Mouse (Mus musculus) hindbrain, embryonic 16.5 days (tissue): ENCODE results near the gene Mthfd1l. TPM values are rescaled to one million over a fixed set of nuclear protein-coding genes. Genes with fewer than 3 reads are reported as not detected.

ENCODE experiments used
- ATAC-seq: fragments of 200-750 bp; cut with Nextera tagmentation; 2 replicates; pipeline ENCODE4 v1.8.0; 2017; ENCODE audit warnings: moderate TSS enrichment, moderate library complexity
- H3K27ac ChIP-seq: fragments of 300-500 bp; sonication (generic); 2 replicates; pipeline ENCODE4 v1.5.1; 2014; ENCODE audit warnings: low read depth, mild to moderate bottlenecking, control low read depth, low read length, moderate library complexity
- H3K27me3 ChIP-seq: fragments of 300-500 bp; sonication (generic); replicated peaks from 2 replicates; pipeline ENCODE4 v1.6.1; 2014; ENCODE audit warnings: low read length; ENCODE audit not compliant: control insufficient read depth, insufficient read depth
- H3K36me3 ChIP-seq: fragments of 300-500 bp; sonication (generic); 2 replicates; pipeline ENCODE4 v1.6.1; 2014; ENCODE audit warnings: mild to moderate bottlenecking, low read length, moderate library complexity, mixed read lengths; ENCODE audit not compliant: control insufficient read depth, insufficient read depth
- H3K4me1 ChIP-seq: fragments of 300-500 bp; sonication (generic); 2 replicates; pipeline ENCODE4 v1.6.1; 2014; ENCODE audit warnings: low read depth, low read length; ENCODE audit not compliant: control insufficient read depth, insufficient read depth
- H3K4me2 ChIP-seq: fragments of 300-500 bp; sonication (generic); 2 replicates; pipeline ENCODE4 v1.6.1; 2014; ENCODE audit warnings: mild to moderate bottlenecking, low read length, control low read depth, moderate library complexity
- H3K4me3 ChIP-seq: fragments of 300-500 bp; sonication (generic); 2 replicates; pipeline ENCODE4 v1.5.1; 2014; ENCODE audit warnings: mild to moderate bottlenecking, low read length, control low read depth, moderate library complexity
- H3K9ac ChIP-seq: fragments of 300-500 bp; sonication (generic); 2 replicates; pipeline ENCODE4 v1.6.1; 2014; ENCODE audit warnings: low read depth, mild to moderate bottlenecking, control low read depth, low read length, moderate library complexity
- H3K9me3 ChIP-seq: fragments of 300-500 bp; sonication (generic); 2 replicates; pipeline ENCODE4 v1.6.1; 2014; ENCODE audit warnings: mild to moderate bottlenecking, low read length, moderate library complexity; ENCODE audit not compliant: control insufficient read depth
- WGBS: fragments of 180-500 bp; shearing (Covaris S2); extraction: QIAGEN DNeasy Blood & Tissue Kit; methylation state at CpG from one replicate; pipeline ENCODE4 v1.1.7; 2014; 5-methylcytosine and 5-hydroxymethylcytosine counted together
- polyA plus RNA-seq: library from polyadenylated mRNA; unstranded; fragments of >200 nt; fragmentation: Nextera tagmentation; extraction: Ambion mirVana; gene quantifications from 2 replicates; pipeline ENCODE4 v1.2.1, GENCODE M21; 2015

Mthfd1l gene
- polyA plus RNA-seq, 1 experiment from 2014 or later: 7.2 TPM

GRCm38 (mm10) chr10:4158533-4158932, 185.6 kb downstream of the Mthfd1l start:
- no peak for ATAC-seq
- no peaks in the 10 kb centered on the region for H3K27me3 ChIP-seq
- H3K4me3 ChIP-seq: no peak overlapping the region
- H3K36me3 ChIP-seq: no peaks in the 10 kb centered on the region
- no peaks in the 10 kb centered on the region for H3K4me1 ChIP-seq
- no peaks in the 10 kb centered on the region for H3K9me3 ChIP-seq
- no peak overlapping the region for H3K9ac ChIP-seq
- H3K27ac ChIP-seq: no peak overlapping the region
- WGBS: 75% methylated on average over 5 of the region's 5 CpGs
- no peak overlapping the region for H3K4me2 ChIP-seq

DNA sequence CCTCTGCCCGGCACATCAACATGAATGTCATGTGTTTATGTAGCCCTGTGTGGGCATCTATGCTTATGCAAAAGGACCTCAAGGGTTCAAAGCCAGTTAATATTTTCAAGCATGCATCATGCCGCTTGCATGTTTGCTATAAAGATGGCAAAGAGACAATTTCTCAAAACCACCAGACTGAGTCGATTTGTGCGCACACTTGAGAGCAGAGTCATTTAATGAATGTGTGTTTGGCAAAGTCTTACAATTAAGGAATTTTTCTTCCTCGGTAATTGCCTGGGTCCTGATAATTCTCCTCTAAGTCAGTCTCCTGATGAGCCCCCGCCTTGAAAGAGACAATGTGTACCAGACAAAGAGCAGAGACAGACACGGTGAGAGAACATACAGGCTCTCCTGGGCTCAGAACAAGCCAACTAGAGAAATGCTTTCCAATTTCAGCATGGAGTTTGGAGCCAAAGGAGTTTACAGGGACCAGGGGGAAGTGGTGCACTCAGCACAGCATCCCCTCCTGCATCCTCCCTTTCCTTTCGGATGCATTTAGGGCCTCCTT, 186.7 kb downstream of the Mthfd1l start:
- H3K4me3 ChIP-seq: no peak overlapping the region
- H3K36me3 ChIP-seq: no peaks in the 10 kb centered on the region
- H3K4me1 ChIP-seq: no peaks in the 10 kb centered on the region
- 72% methylated on average over 8 of the region's 8 CpGs for WGBS
- H3K9me3 ChIP-seq: no peaks in the 10 kb centered on the region
- H3K27me3 ChIP-seq: no peaks in the 10 kb centered on the region
- H3K9ac ChIP-seq: no peak overlapping the region
- ATAC-seq: peak; percentile 48; the same call in 1 of the 2 replicates
- no peak overlapping the region for H3K4me2 ChIP-seq
- H3K27ac ChIP-seq: no peak overlapping the region

GRCm38 (mm10) chr10:4160242-4160785, 187.4 kb downstream of the Mthfd1l start:
- WGBS: 75% methylated on average over 13 of the region's 13 CpGs
- H3K36me3 ChIP-seq: no peaks in the 10 kb centered on the region
- H3K27me3 ChIP-seq: no peaks in the 10 kb centered on the region
- H3K9me3 ChIP-seq: no peaks in the 10 kb centered on the region
- no peak overlapping the region for H3K27ac ChIP-seq
- no peak overlapping the region for H3K4me2 ChIP-seq
- no peak overlapping the region for H3K9ac ChIP-seq
- H3K4me3 ChIP-seq: no peak overlapping the region
- peak; percentile 49 for ATAC-seq
- no peaks in the 10 kb centered on the region for H3K4me1 ChIP-seq

GRCm38 (mm10) chr10:4162049-4162448, 189.1 kb downstream of the Mthfd1l start:
- no peaks in the 10 kb centered on the region for H3K4me1 ChIP-seq
- H3K27me3 ChIP-seq: no peaks in the 10 kb centered on the region
- no peak for ATAC-seq
- H3K27ac ChIP-seq: no peak overlapping the region
- H3K4me3 ChIP-seq: no peak overlapping the region
- no peaks in the 10 kb centered on the region for H3K9me3 ChIP-seq
- no peak overlapping the region for H3K4me2 ChIP-seq
- 75% methylated on average over 2 of the region's 2 CpGs for WGBS
- no peaks in the 10 kb centered on the region for H3K36me3 ChIP-seq
- no peak overlapping the region for H3K9ac ChIP-seq

DNA sequence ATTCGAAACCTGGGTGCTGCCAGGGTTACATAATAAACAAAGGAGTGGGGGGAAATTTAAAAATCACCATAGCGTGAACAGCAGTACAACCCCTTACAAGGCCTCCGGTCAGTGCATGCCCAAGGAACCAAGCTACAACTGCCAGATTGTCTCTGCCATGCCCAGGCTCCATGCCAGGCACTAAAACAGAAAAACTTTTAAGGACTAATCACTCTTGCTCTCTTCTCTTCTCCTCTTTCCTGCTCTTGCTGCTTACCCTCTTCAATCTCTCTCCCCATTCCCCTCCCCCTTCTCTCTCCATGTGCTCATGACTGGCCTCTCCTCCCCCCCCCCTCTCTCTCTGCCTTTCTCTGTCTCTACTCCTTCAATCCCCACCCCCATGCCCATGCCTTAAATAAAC, 190.1 kb downstream of the Mthfd1l start:
- no peak overlapping the region for H3K27ac ChIP-seq
- H3K9me3 ChIP-seq: no peaks in the 10 kb centered on the region
- H3K36me3 ChIP-seq: no peaks in the 10 kb centered on the region
- H3K27me3 ChIP-seq: no peaks in the 10 kb centered on the region
- no peak overlapping the region for H3K9ac ChIP-seq
- no peak overlapping the region for H3K4me3 ChIP-seq
- no peak overlapping the region for H3K4me2 ChIP-seq
- 50% methylated on average over 3 of the region's 3 CpGs for WGBS
- ATAC-seq: peak; percentile 61
- no peaks in the 10 kb centered on the region for H3K4me1 ChIP-seq

GRCm38 (mm10) chr10:4164681-4165080, 191.8 kb downstream of the Mthfd1l start:
- no peak overlapping the region for H3K27ac ChIP-seq
- no peaks in the 10 kb centered on the region for H3K27me3 ChIP-seq
- ATAC-seq: no peak
- no peak overlapping the region for H3K9ac ChIP-seq
- H3K36me3 ChIP-seq: no peaks in the 10 kb centered on the region
- H3K9me3 ChIP-seq: no peaks in the 10 kb centered on the region
- H3K4me2 ChIP-seq: no peak overlapping the region
- 95% methylated on average over 9 of the region's 9 CpGs for WGBS
- no peaks in the 10 kb centered on the region for H3K4me1 ChIP-seq
- H3K4me3 ChIP-seq: no peak overlapping the region

GRCm38 (mm10) chr10:4168222-4168798, 195.4 kb downstream of the Mthfd1l start:
- H3K4me2 ChIP-seq: no peak overlapping the region
- H3K4me1 ChIP-seq: no peaks in the 10 kb centered on the region
- H3K9me3 ChIP-seq: no peaks in the 10 kb centered on the region
- H3K4me3 ChIP-seq: no peak overlapping the region
- no peak overlapping the region for H3K27ac ChIP-seq
- 49% methylated on average over 5 of the region's 5 CpGs for WGBS
- no peaks in the 10 kb centered on the region for H3K36me3 ChIP-seq
- no peak for ATAC-seq
- H3K27me3 ChIP-seq: no peaks in the 10 kb centered on the region
- H3K9ac ChIP-seq: no peak overlapping the region

DNA sequence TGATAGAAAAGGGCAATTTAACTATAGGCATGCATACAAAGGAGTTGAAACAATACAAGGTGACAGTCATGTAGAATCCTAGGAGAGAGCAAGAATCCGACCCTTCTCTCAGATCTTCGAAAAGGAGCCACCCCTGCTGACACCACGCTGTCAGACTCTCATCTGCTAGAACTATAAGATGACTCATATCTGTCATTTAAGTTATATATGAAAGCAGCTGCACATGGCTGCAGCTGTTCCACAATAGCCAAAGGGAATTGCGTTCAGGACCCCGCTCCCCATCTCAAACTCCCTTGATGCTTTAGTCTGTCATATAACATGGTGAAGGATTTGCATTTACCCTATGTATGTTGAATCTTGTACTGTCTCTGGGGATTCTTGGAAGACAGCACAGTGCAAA, 201.3 kb downstream of the Mthfd1l start:
- no peak overlapping the region for H3K4me3 ChIP-seq
- no peak overlapping the region for H3K9ac ChIP-seq
- 0 out of 2 replicates have a peak, but pooled peaks have one; percentile 37 for ATAC-seq

DNA sequence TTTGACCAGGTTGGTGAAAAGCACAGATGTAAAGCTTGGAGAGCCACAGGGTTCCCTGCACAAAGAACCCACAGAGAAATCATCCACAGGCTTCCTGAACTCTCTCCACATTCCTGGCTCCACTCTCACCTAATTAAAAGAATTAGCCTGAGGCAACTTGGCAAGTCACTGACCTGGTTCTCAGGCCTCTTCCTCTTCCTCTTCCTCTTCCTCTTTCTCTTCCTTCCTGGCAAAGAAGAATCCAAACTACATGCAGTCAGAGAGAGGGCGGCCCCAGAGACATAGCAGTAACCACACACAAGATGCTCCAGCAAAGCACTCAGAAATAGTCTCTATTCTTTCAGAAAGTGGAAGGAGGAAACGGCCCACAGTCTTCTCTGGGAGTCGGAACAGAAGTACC, 201.8 kb downstream of the Mthfd1l start:
- Histone ChIP-seq H3K4me3 (no peak overlapping the region), H3K9ac (no peak overlapping the region), H3K4me1 (no peaks in the 10 kb centered on the region; the same call in 1 of the 2 replicates), H3K4me2 (no peak overlapping the region), H3K27me3 (no peaks in the 10 kb centered on the region), H3K36me3 (no peaks in the 10 kb centered on the region), H3K27ac (no peak overlapping the region), H3K9me3 (no peaks in the 10 kb centered on the region)
- 83% methylated on average over 3 of the region's 3 CpGs for WGBS
- no peak for ATAC-seq

More for the DNA sequence above, 201.3 kb downstream of the Mthfd1l start:
- Histone ChIP-seq H3K27ac (no peak overlapping the region), H3K4me2 (no peak overlapping the region), H3K27me3 (no peaks in the 10 kb centered on the region), H3K9me3 (no peaks in the 10 kb centered on the region), H3K4me1 (no peaks in the 10 kb centered on the region; the same call in 1 of the 2 replicates), H3K36me3 (no peaks in the 10 kb centered on the region)
- 41% methylated on average over 5 of the region's 5 CpGs for WGBS
